Mouse (Mus musculus) stomach, postnatal 0 days (tissue): Measurements from ENCODE around the gene Cebpb. TPM values are rescaled to one million over a fixed set of nuclear protein-coding genes. Genes with fewer than 3 reads are reported as not detected.
"Not testable (repeated sequence)": the region's sequence is repeated elsewhere in the genome, so short reads cannot be mapped to it uniquely, and the experiment has no call there.

Experiments
- ATAC-seq: fragments of 200-750 bp; cut with Nextera tagmentation; 2 replicates; pipeline ENCODE4 v1.8.0; 2017; ENCODE audit not compliant: low FRiP score, low TSS enrichment
- DNase-seq: peaks from one replicate; pipeline ENCODE4 v3.0.0-alpha.2; 2016; ENCODE audit warnings: low spot score
- H3K27ac ChIP-seq: fragments of 300-500 bp; sonication (generic); replicated peaks from 2 replicates; pipeline ENCODE4 v1.5.1; 2014; ENCODE audit warnings: mild to moderate bottlenecking, control low read depth
- H3K27me3 ChIP-seq: fragments of 300-500 bp; sonication (generic); 2 replicates; pipeline ENCODE4 v1.6.1; 2014; ENCODE audit warnings: low read length; ENCODE audit not compliant: control insufficient read depth, insufficient read depth
- H3K36me3 ChIP-seq: fragments of 300-500 bp; sonication (generic); 2 replicates; pipeline ENCODE4 v1.6.1; 2014; ENCODE audit warnings: low read length, mixed read lengths; ENCODE audit not compliant: control insufficient read depth, insufficient read depth
- H3K4me1 ChIP-seq: fragments of 300-500 bp; sonication (generic); replicated peaks from 2 replicates; pipeline ENCODE4 v1.6.1; 2014; ENCODE audit warnings: antibody characterized with exemption; ENCODE audit not compliant: control insufficient read depth, insufficient read depth
- H3K4me2 ChIP-seq: fragments of 300-500 bp; sonication (generic); replicated peaks from 2 replicates; pipeline ENCODE4 v1.6.1; 2014; ENCODE audit warnings: low read depth, mild to moderate bottlenecking, control low read depth, moderate library complexity
- H3K4me3 ChIP-seq: fragments of 300-500 bp; sonication (generic); 2 replicates; pipeline ENCODE4 v1.5.1; 2014; ENCODE audit warnings: low read depth, low read length, control low read depth
- H3K9ac ChIP-seq: fragments of 300-500 bp; sonication (generic); 2 replicates; pipeline ENCODE4 v1.6.1; 2014; ENCODE audit warnings: mild to moderate bottlenecking, low read length, control low read depth, mixed read lengths
- H3K9me3 ChIP-seq: fragments of 300-500 bp; sonication (generic); 2 replicates; pipeline ENCODE4 v1.6.1; 2016; ENCODE audit warnings: low read length; ENCODE audit not compliant: control insufficient read depth
- CTCF ChIP-seq: IDR thresholded peaks from 2 replicates; pipeline ENCODE4 v1.5.1; 2016; ENCODE audit warnings: antibody characterized with exemption, low read depth, mild to moderate bottlenecking, moderate library complexity
- EP300 ChIP-seq: optimal IDR thresholded peaks from 2 replicates; pipeline ENCODE3; 2016; ENCODE audit warnings: antibody characterized with exemption
- whole genome bisulfite sequencing: fragments of 180-500 bp; shearing (Covaris S2); extraction: QIAGEN DNeasy Blood & Tissue Kit; methylation state at CpG from one replicate; pipeline ENCODE4 v1.1.7; 2014; 5-methylcytosine and 5-hydroxymethylcytosine counted together
- polyA plus RNA-seq: library from polyadenylated mRNA; unstranded; fragments of >200 nt; fragmentation: Nextera tagmentation; extraction: Ambion mirVana; gene quantifications from 2 replicates; pipeline ENCODE4 v1.2.1, GENCODE M21; 2015

Cebpb gene
- 55.0 and 60.2 TPM in 2 replicates for polyA plus RNA-seq

GRCm38 (mm10) chr2:167688498-167689451, at the start of gene Cebpb:
TSS of gene Cebpb (plus strand) at chr2:167688915.
- Histone ChIP-seq H3K4me3 (peak within 1 kb of the TSS; percentile 76), H3K9ac (peak within 1 kb of the TSS; percentile 94), H3K4me1 (no peaks in the 10 kb centered on the region), H3K36me3 (no peaks in the 10 kb centered on the region), H3K9me3 (no peaks in the 10 kb centered on the region), H3K4me2 (peak within 1 kb of the TSS; percentile 80), H3K27ac (peak within 1 kb of the TSS; percentile 96), H3K27me3 (no peaks in the 10 kb centered on the region)
- TF ChIP-seq EP300 (no peak), CTCF (peak; percentile 76)
- ATAC-seq, result peak; percentile 79
- peak; percentile 90 for DNase-seq
- WGBS, result under 1% methylated on average over 113 of the region's 147 CpGs

- Histone ChIP-seq H3K36me3 (peaks cover 1% of the 10 kb centered on the region; the same call in 1 of the 2 replicates), H3K4me3 (no peak overlapping the region), H3K4me1 (no peaks in the 10 kb centered on the region), H3K9ac (no peak overlapping the region), H3K27ac (no peak overlapping the region), H3K4me2 (no peak overlapping the region), H3K27me3 (no peaks in the 10 kb centered on the region), H3K9me3 (no peaks in the 10 kb centered on the region)
- 85% methylated on average over 3 of the region's 3 CpGs for WGBS
- ATAC-seq, result no peak
- peak; percentile 75 for TF ChIP-seq CTCF
- TF ChIP-seq EP300, result no peak
- DNase-seq, result peak; percentile 57
Measured at GRCm38 (mm10) chr2:167640279-167640678, 48.4 kb upstream of the Cebpb start.

GRCm38 (mm10) chr2:167641337-167641736, 47.4 kb upstream of the Cebpb start:
- DNase-seq, result peak; percentile 75
- H3K4me3 ChIP-seq, result no peak overlapping the region
- no peak overlapping the region for H3K27ac ChIP-seq
- H3K4me1 ChIP-seq, result no peaks in the 10 kb centered on the region
- TF ChIP-seq EP300 (no peak), CTCF (peak; percentile 80)
- H3K9me3 ChIP-seq, result no peaks in the 10 kb centered on the region
- ATAC-seq, result peak; percentile 40
- WGBS, result 41% methylated on average over 8 of the region's 8 CpGs
- H3K9ac ChIP-seq, result no peak overlapping the region
- no peaks in the 10 kb centered on the region for H3K27me3 ChIP-seq
- H3K4me2 ChIP-seq, result no peak overlapping the region
- H3K36me3 ChIP-seq, result peaks cover 3% of the 10 kb centered on the region; the same call in 1 of the 2 replicates

- TF ChIP-seq CTCF (no peak), EP300 (no peak)
- ATAC-seq, result no peak
- 76% methylated on average over 6 of the region's 6 CpGs for WGBS
Measured at GRCm38 (mm10) chr2:167642164-167642563, 46.6 kb upstream of the Cebpb start.

GRCm38 (mm10) chr2:167643356-167644052, 45.2 kb upstream of the Cebpb start:
- H3K4me1 ChIP-seq, H3K36me3 ChIP-seq, H3K4me3 ChIP-seq, H3K9ac ChIP-seq, H3K9me3 ChIP-seq, DNase-seq, ATAC-seq, H3K4me2 ChIP-seq, H3K27me3 ChIP-seq, H3K27ac ChIP-seq: not testable (repeated sequence)
- 80% methylated on average over 13 of the region's 13 CpGs for whole genome bisulfite sequencing

More at GRCm38 (mm10) chr2:167642164-167642563, 46.6 kb upstream of the Cebpb start:
- peaks cover 3% of the 10 kb centered on the region; the same call in 1 of the 2 replicates for H3K36me3 ChIP-seq
- no peak for DNase-seq
- no peak overlapping the region for H3K9ac ChIP-seq
- H3K27me3 ChIP-seq, result no peaks in the 10 kb centered on the region
- H3K27ac ChIP-seq, result no peak overlapping the region
- no peak overlapping the region for H3K4me3 ChIP-seq
- H3K9me3 ChIP-seq, result no peaks in the 10 kb centered on the region
- H3K4me1 ChIP-seq, result no peaks in the 10 kb centered on the region
- no peak overlapping the region for H3K4me2 ChIP-seq
